Mouse (Mus musculus) CH12.LX (cell line): Measurements from ENCODE around the gene Klf7.

Experiments
- EP300 ChIP-seq: IDR thresholded peaks from 2 replicates; pipeline ENCODE4 v1.6.1; 2011; ENCODE audit warnings: low read length, improper control_type of control experiment
- MAX ChIP-seq: IDR thresholded peaks from 2 replicates; pipeline ENCODE4 v1.6.1; 2011; ENCODE audit warnings: low read length, improper control_type of control experiment
- POLR2A ChIP-seq: IDR thresholded peaks from 2 replicates; pipeline ENCODE4 v1.6.1; 2011; ENCODE audit warnings: low read depth, mild to moderate bottlenecking, improper control_type of control experiment, low read length
- UBTF ChIP-seq: IDR thresholded peaks from 2 replicates; pipeline ENCODE4 v1.6.1; 2012; ENCODE audit warnings: low read depth, mild to moderate bottlenecking, inconsistent platforms, low read length, improper control_type of control experiment, moderate library complexity
- ZC3H11A ChIP-seq: IDR thresholded peaks from 2 replicates; pipeline ENCODE4 v1.6.1; 2012; ENCODE audit warnings: low read depth, mild to moderate bottlenecking, inconsistent platforms, low read length, improper control_type of control experiment

DNA sequence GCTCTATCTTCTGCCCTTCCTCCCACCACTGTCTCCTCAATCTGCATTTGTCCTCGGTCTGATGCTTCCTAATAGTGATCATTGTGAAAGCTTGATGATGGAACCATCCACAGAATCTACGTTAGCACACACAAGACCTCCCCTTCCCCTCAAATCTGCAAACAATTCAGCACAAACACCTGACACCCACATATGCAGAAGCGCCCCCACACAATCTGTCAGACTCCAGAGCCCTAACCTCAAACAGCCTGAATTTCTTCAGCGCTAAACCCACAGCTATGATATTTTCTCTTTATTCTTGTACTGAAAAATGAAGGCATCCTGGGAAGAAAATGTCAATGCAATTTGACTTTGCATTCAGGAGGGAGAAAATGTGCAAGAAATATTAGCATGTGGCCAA is 66.1 kb downstream of the Klf7 start:
- TF ChIP-seq ZC3H11A (no peak), POLR2A (no peak), MAX (no peak), EP300 (no peak), UBTF (no peak)
